Mouse (Mus musculus): ENCODE results near the gene Fis1. TPM values are rescaled to one million over a fixed set of nuclear protein-coding genes. Genes with fewer than 3 reads are reported as not detected.

The Fis1 gene
- polyA plus RNA-seq, 1 experiment, result 179 TPM

- no peak overlapping the region for H3K4me3 ChIP-seq (replicated peaks; ENCODE audit: control insufficient read depth, low read depth, low read length)
- H3K4me1 ChIP-seq (ENCODE audit: control insufficient read depth, insufficient read depth, low read length), result no peaks in the 10 kb centered on the region
- H3K27ac ChIP-seq (ENCODE audit: control insufficient read depth, insufficient read depth, low read depth, low read length, poor library complexity), result no peak overlapping the region
- 75% methylated on average over 2 of the region's 2 CpGs for WGBS
- TF ChIP-seq CTCF (IDR thresholded peaks at IDR 0.05; ENCODE audit: control insufficient read depth, insufficient read depth, low read length) (no peak), POLR2A (IDR thresholded peaks at IDR 0.05; ENCODE audit: borderline replicate concordance, control insufficient read depth, low read depth, low read length) (no peak)
These were observed 47.5 kb downstream of the Fis1 start for GRCm38 (mm10) chr5:137000612-137001011.

- no peaks in the 10 kb centered on the region for H3K4me1 ChIP-seq (ENCODE audit: control insufficient read depth, insufficient read depth, low read length)
- no peak overlapping the region for H3K4me3 ChIP-seq (replicated peaks; ENCODE audit: control insufficient read depth, low read depth, low read length)
- WGBS, result 50% methylated on average over 8 of the region's 8 CpGs
- H3K27ac ChIP-seq (ENCODE audit: control insufficient read depth, insufficient read depth, low read depth, low read length, poor library complexity), result no peak overlapping the region
- TF ChIP-seq POLR2A (IDR thresholded peaks at IDR 0.05; ENCODE audit: borderline replicate concordance, control insufficient read depth, low read depth, low read length) (no peak), CTCF (IDR thresholded peaks at IDR 0.05; ENCODE audit: control insufficient read depth, insufficient read depth, low read length) (no peak)
These were observed 54.2 kb downstream of the Fis1 start for GRCm38 (mm10) chr5:137007276-137007675.

GRCm38 (mm10) chr5:137009988-137010387 is 56.9 kb downstream of the Fis1 start:
- 17% methylated on average over 3 of the region's 3 CpGs for WGBS
- TF ChIP-seq POLR2A (IDR thresholded peaks at IDR 0.05; ENCODE audit: borderline replicate concordance, control insufficient read depth, low read depth, low read length) (no peak), CTCF (IDR thresholded peaks at IDR 0.05; ENCODE audit: control insufficient read depth, insufficient read depth, low read length) (0 out of 2 replicates have a peak, but pooled peaks have one; percentile 15)
- no peaks in the 10 kb centered on the region for H3K4me1 ChIP-seq (ENCODE audit: control insufficient read depth, insufficient read depth, low read length)
- no peak overlapping the region for H3K27ac ChIP-seq (ENCODE audit: control insufficient read depth, insufficient read depth, low read depth, low read length, poor library complexity)
- no peak overlapping the region for H3K4me3 ChIP-seq (replicated peaks; ENCODE audit: control insufficient read depth, low read depth, low read length)

GRCm38 (mm10) chr5:137012401-137012950 is 59.4 kb downstream of the Fis1 start:
- H3K4me3 ChIP-seq (replicated peaks; ENCODE audit: control insufficient read depth, low read depth, low read length), result no peak overlapping the region
- H3K4me1 ChIP-seq (ENCODE audit: control insufficient read depth, insufficient read depth, low read length), result no peaks in the 10 kb centered on the region
- TF ChIP-seq POLR2A (IDR thresholded peaks at IDR 0.05; ENCODE audit: borderline replicate concordance, control insufficient read depth, low read depth, low read length) (no peak), CTCF (IDR thresholded peaks at IDR 0.05; ENCODE audit: control insufficient read depth, insufficient read depth, low read length) (no peak)
- no peak overlapping the region for H3K27ac ChIP-seq (ENCODE audit: control insufficient read depth, insufficient read depth, low read depth, low read length, poor library complexity)
- WGBS, result 75% methylated on average over 15 of the region's 15 CpGs

Other genes with a start within 250 kb of the Fis1 start
- gene Col26a1, start 70.1 kb upstream of the Fis1 start, polyA plus RNA-seq (2011; ENCODE audit: insufficient read depth, insufficient read length, low replicate concordance, missing spikeins), result not detected in 2 replicates
- 1.7 and 10.7 TPM in 2 replicates for gene Ift22, start 45.1 kb upstream of the Fis1 start, polyA plus RNA-seq (2011; ENCODE audit: insufficient read depth, insufficient read length, low replicate concordance, missing spikeins)
- gene Cldn15, start 13.3 kb downstream of the Fis1 start, polyA plus RNA-seq (2011; ENCODE audit: insufficient read depth, insufficient read length, low replicate concordance, missing spikeins), result 14.6 and 31.1 TPM in 2 replicates
- 14.0 and 26.1 TPM in 2 replicates for gene Plod3, start 33.7 kb downstream of the Fis1 start, polyA plus RNA-seq (2011; ENCODE audit: insufficient read depth, insufficient read length, low replicate concordance, missing spikeins)
- 70.2 and 134 TPM in 2 replicates for gene Znhit1, start 34.7 kb downstream of the Fis1 start, polyA plus RNA-seq (2011; ENCODE audit: insufficient read depth, insufficient read length, low replicate concordance, missing spikeins)
- not detected in 2 replicates for gene Vgf, start 73.1 kb downstream of the Fis1 start, polyA plus RNA-seq (2011; ENCODE audit: insufficient read depth, insufficient read length, low replicate concordance, missing spikeins)
- gene Ap1s1, start 92.9 kb downstream of the Fis1 start, polyA plus RNA-seq (2011; ENCODE audit: insufficient read depth, insufficient read length, low replicate concordance, missing spikeins), result 45.8 and 71.9 TPM in 2 replicates
- gene Serpine1, start 119.0 kb downstream of the Fis1 start, polyA plus RNA-seq (2011; ENCODE audit: insufficient read depth, insufficient read length, low replicate concordance, missing spikeins), result 0.95 and 3.1 TPM in 2 replicates
- 25.2 and 31.3 TPM in 2 replicates for gene Trim56, start 162.9 kb downstream of the Fis1 start, polyA plus RNA-seq (2011; ENCODE audit: insufficient read depth, insufficient read length, low replicate concordance, missing spikeins)
- not detected in 2 replicates for gene Muc3, start 196.0 kb downstream of the Fis1 start, polyA plus RNA-seq (2011; ENCODE audit: insufficient read depth, insufficient read length, low replicate concordance, missing spikeins)

Measured in bone marrow, adult 2 months (tissue).